Mouse (Mus musculus) liver, embryonic 12.5 days (tissue): ENCODE results near the gene Scn11a. TPM values are rescaled to one million over a fixed set of nuclear protein-coding genes. Genes with fewer than 3 reads are reported as not detected.
A peak's percentile ranks its signal among the peaks of the same experiment; 100 is the strongest.

ENCODE experiments used
- ATAC-seq: fragments of 200-750 bp; cut with Nextera tagmentation; 2 replicates; pipeline ENCODE4 v1.8.0; 2017; ENCODE audit warnings: moderate number of reproducible peaks, mild to moderate bottlenecking, moderate library complexity
- H3K27ac ChIP-seq: fragments of 300-500 bp; sonication (generic); 2 replicates; pipeline ENCODE4 v1.5.1; 2016; ENCODE audit warnings: mild to moderate bottlenecking
- H3K27me3 ChIP-seq: fragments of 300-500 bp; sonication (generic); replicated peaks from 2 replicates; pipeline ENCODE4 v1.6.1; 2016; ENCODE audit warnings: mild to moderate bottlenecking, moderate library complexity
- H3K36me3 ChIP-seq: fragments of 300-500 bp; sonication (generic); 2 replicates; pipeline ENCODE4 v1.6.1; 2016; ENCODE audit warnings: mild to moderate bottlenecking, moderate library complexity
- H3K4me1 ChIP-seq: fragments of 300-500 bp; sonication (generic); 2 replicates; pipeline ENCODE4 v1.6.1; 2016
- H3K4me2 ChIP-seq: fragments of 300-500 bp; sonication (generic); 2 replicates; pipeline ENCODE4 v1.6.1; 2016; ENCODE audit warnings: mild to moderate bottlenecking, moderate library complexity
- H3K4me3 ChIP-seq: fragments of 300-500 bp; sonication (generic); 2 replicates; pipeline ENCODE4 v1.5.1; 2016; ENCODE audit warnings: mild to moderate bottlenecking, moderate library complexity
- H3K9ac ChIP-seq: fragments of 300-500 bp; sonication (generic); 2 replicates; pipeline ENCODE4 v1.6.1; 2016; ENCODE audit warnings: mild to moderate bottlenecking, moderate library complexity
- H3K9me3 ChIP-seq: fragments of 300-500 bp; sonication (generic); replicated peaks from 2 replicates; pipeline ENCODE4 v1.6.1; 2016; ENCODE audit warnings: mild to moderate bottlenecking, moderate library complexity
- WGBS: fragments of 180-500 bp; shearing (Covaris S2); methylation state at CpG from one replicate; pipeline ENCODE4 v1.1.7; 2016; ENCODE audit not compliant: insufficient replicate concordance; 5-methylcytosine and 5-hydroxymethylcytosine counted together
- polyA plus RNA-seq: library from polyadenylated mRNA; unstranded; fragments of >200 nt; fragmentation: Nextera tagmentation; extraction: Ambion mirVana; gene quantifications from 2 replicates; pipeline ENCODE4 v1.2.1, GENCODE M21; 2016

Gene Scn11a
- polyA plus RNA-seq, 1 experiment from 2014 or later = 0.04 TPM

DNA sequence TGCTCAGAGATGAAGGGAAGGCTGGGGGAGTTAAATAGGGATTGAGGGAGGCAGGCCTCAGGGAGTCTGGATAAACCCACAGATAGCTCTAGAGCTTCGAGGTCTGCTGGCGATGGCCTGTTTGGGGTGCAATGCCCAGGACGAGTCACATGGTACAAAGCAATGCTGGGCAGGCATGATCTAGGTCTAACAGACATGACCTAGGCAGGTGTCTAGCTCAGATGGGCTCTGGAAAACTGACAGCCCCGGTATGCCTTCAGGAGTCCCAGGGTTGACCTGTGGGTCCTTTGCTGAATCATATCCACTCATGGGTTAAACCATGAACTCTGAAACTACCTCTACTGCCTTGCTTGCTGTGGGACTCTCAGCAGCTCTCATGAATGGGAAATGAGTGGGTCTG is 98.3 kb downstream of the Scn11a start:
- WGBS = 83% methylated on average over 4 of the region's 4 CpGs
- Histone ChIP-seq H3K9ac (no peak overlapping the region), H3K4me3 (no peak overlapping the region), H3K36me3 (no peaks in the 10 kb centered on the region), H3K27ac (peak overlapping the region; percentile 57), H3K9me3 (no peaks in the 10 kb centered on the region), H3K27me3 (no peaks in the 10 kb centered on the region), H3K4me1 (peaks cover 47% of the 10 kb centered on the region), H3K4me2 (no peak overlapping the region)
- peak; percentile 57 for ATAC-seq

- no peaks in the 10 kb centered on the region for H3K36me3 ChIP-seq
- no peak for ATAC-seq
- H3K4me3 ChIP-seq = no peak overlapping the region
- 65% methylated on average over 6 of the region's 6 CpGs for whole genome bisulfite sequencing
- no peak overlapping the region for H3K4me2 ChIP-seq
- H3K27me3 ChIP-seq = no peaks in the 10 kb centered on the region
- no peak overlapping the region for H3K27ac ChIP-seq
- no peak overlapping the region for H3K9ac ChIP-seq
- H3K9me3 ChIP-seq = no peaks in the 10 kb centered on the region
- H3K4me1 ChIP-seq = peaks cover 42% of the 10 kb centered on the region
Observed at GRCm38 (mm10) chr9:119725293-119725862, 99.9 kb downstream of the Scn11a start.

DNA sequence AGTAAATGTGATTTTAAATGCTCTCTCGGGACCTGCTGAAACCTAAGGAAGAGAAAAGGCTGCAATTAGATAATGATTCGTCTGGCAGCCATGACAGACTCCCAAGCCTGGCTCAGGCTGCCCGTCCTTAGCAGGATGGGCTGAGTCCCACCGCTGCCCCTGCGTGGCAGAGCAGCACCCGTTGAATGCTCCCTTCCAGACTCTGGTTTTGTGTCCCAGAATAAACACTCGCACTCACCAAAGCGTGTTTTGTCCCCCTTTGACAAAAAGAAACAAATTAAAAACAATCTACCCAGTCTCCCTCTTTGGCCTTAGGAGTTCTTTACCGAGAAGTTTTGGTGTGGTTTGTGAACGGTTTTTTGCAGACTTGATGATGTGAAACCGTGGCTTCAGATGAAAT is 106.0 kb downstream of the Scn11a start, which contains the start of gene Scn10a:
Gene Scn10a, minus strand, starts transcription at position 101 of the 400 bp plus-strand sequence.
- Histone ChIP-seq H3K9me3 (no peaks in the 10 kb centered on the region), H3K27ac (no peak within 1 kb of the TSS), H3K4me3 (no peak within 1 kb of the TSS), H3K9ac (no peak within 1 kb of the TSS), H3K36me3 (no peaks in the 10 kb centered on the region), H3K27me3 (no peaks in the 10 kb centered on the region), H3K4me2 (no peak within 1 kb of the TSS), H3K4me1 (no peaks in the 10 kb centered on the region)
- ATAC-seq = no peak
- WGBS = 70% methylated on average over 11 of the region's 11 CpGs

DNA sequence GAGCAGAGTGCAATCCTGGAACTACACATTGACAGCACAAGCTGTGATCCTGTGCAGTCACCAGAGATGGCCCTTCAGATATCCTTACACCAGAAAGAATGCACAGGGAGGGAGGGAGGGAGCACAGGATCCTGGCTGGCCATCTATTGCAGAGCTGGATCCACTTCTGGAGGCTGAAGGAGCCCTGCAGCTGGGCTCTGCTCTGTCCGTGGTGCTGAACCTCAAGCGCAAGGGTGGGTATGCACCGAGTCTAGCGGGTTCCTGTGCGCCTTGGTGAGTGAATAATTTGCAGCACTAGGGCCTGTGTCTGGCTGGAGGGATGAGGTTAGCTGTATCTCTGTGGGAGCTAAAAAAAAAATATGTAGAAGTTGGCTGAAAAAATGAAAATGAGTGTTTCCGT is 118.6 kb downstream of the Scn11a start:
- no peaks in the 10 kb centered on the region for H3K36me3 ChIP-seq
- no peak overlapping the region for H3K27ac ChIP-seq
- no peak overlapping the region for H3K4me3 ChIP-seq
- H3K9me3 ChIP-seq = no peaks in the 10 kb centered on the region
- no peak overlapping the region for H3K9ac ChIP-seq
- no peaks in the 10 kb centered on the region for H3K4me1 ChIP-seq
- no peak overlapping the region for H3K4me2 ChIP-seq
- WGBS = 14% methylated on average over 6 of the region's 6 CpGs
- no peaks in the 10 kb centered on the region for H3K27me3 ChIP-seq
- ATAC-seq = no peak

Other genes starting within 250 kb of the Scn11a start
- 0.02 and 0.10 TPM in 2 replicates for gene Scn5a, start 246.4 kb downstream of the Scn11a start, polyA plus RNA-seq
- gene Scn10a, start 106.1 kb downstream of the Scn11a start, polyA plus RNA-seq = 0.05 and 0.10 TPM in 2 replicates
- 32.9 and 33.7 TPM in 2 replicates for gene Wdr48, start 69.4 kb upstream of the Scn11a start, polyA plus RNA-seq
- gene Gorasp1, start 112.1 kb upstream of the Scn11a start, polyA plus RNA-seq = 14.9 and 15.9 TPM in 2 replicates
- gene Ttc21a, start 112.2 kb upstream of the Scn11a start, polyA plus RNA-seq = 0.06 and 0.07 TPM in 2 replicates
- 1.5 and 1.9 TPM in 2 replicates for gene Csrnp1, start 159.2 kb upstream of the Scn11a start, polyA plus RNA-seq
- gene Xirp1, start 198.1 kb upstream of the Scn11a start, polyA plus RNA-seq = 0.02 and 0.07 TPM in 2 replicates
- gene Cx3cr1, start 244.4 kb upstream of the Scn11a start, polyA plus RNA-seq = 5.4 and 6.0 TPM in 2 replicates